Mouse (Mus musculus): Measurements from ENCODE around the gene Tmem131.

DNA sequence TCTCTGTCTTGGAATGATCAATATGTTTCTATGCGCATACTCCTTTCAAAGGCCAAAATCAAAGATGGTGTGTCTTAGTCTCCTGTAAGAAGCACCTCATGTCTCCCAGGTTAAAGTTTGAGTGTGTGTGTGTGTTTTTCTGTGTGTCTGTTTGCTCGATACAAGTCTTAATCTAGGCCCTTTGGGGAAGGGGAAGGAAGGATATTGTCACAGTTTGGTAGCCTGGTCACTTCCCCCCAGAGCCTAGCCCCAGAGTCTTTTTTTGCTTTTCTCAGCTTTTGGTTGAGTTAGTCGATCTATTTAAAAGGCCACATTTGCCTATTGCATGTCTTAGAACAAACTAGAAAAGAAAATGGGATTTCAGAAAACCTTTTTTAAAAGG is 3.1 kb downstream of the Tmem131 start:
- TF ChIP-seq CTCF (IDR thresholded peaks at IDR 0.05; ENCODE audit: low read depth, low read length) (no peak), POLR2AphosphoS5 (IDR thresholded peaks at IDR 0.05; ENCODE audit: insufficient replicate concordance, low read depth, low read length) (no peak), GATA1 (IDR thresholded peaks at IDR 0.05; ENCODE audit: borderline replicate concordance, low read length) (no peak)

All from G1E (cell line).